Mouse (Mus musculus) embryonic fibroblast, embryonic 13.5 days (primary cell): ENCODE results near the gene Aurkaip1. TPM values are rescaled to one million over a fixed set of nuclear protein-coding genes. Genes with fewer than 3 reads are reported as not detected.
A peak's percentile ranks its signal among the peaks of the same experiment; 100 is the strongest.

Source experiments
- H3K27ac ChIP-seq: 2 replicates; pipeline ENCODE4 v1.5.1; 2012; ENCODE audit warnings: low read length, control low read depth, inconsistent platforms; ENCODE audit not compliant: insufficient read depth
- H3K4me1 ChIP-seq: 2 replicates; pipeline ENCODE4 v1.6.1; 2011; ENCODE audit warnings: low read length; ENCODE audit not compliant: control insufficient read depth, insufficient read depth
- H3K4me3 ChIP-seq: 2 replicates; pipeline ENCODE4 v1.5.1; 2011; ENCODE audit warnings: mild to moderate bottlenecking, control low read depth, low read length; ENCODE audit not compliant: insufficient read depth
- CTCF ChIP-seq: IDR thresholded peaks from 2 replicates; pipeline ENCODE4 v1.5.1; 2011; ENCODE audit warnings: mild to moderate bottlenecking, control low read depth, low read length, moderate library complexity, borderline replicate concordance; ENCODE audit not compliant: insufficient read depth
- POLR2A ChIP-seq: IDR thresholded peaks from 2 replicates; pipeline ENCODE4 v1.6.1; 2011; ENCODE audit warnings: low read depth, mild to moderate bottlenecking, control low read depth, low read length, moderate library complexity
- polyA plus RNA-seq: library from polyadenylated mRNA; stranded (reverse); fragments of >200 nt; gene quantifications from 2 replicates; pipeline ENCODE4 v1.2.4, GENCODE M21; 2011; ENCODE audit warnings: low read depth; ENCODE audit not compliant: missing spikeins, insufficient read length

Gene Aurkaip1
- polyA plus RNA-seq, 1 experiment: 73.1 TPM

DNA sequence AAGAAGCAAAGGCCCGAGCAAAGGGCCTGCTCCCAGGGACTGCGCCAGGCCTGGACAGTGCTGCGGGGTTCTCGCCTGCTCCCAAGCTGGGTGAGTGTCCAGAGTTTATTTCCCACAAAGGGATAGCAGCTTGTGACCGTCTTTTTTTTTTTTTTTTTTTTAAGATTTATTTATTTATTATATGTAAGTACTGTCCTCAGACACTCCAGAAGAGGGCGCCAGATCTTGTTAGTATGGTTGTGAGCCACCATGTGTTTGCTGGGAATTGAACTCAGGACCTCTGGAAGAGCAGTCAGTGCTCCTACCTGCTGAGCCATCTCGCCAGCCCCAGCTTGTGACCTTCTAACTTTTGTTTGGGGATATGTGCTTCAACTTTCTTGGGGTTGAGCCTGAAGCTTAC, 10.0 kb upstream of the Aurkaip1 start:
- TF ChIP-seq CTCF (no peak), POLR2A (no peak)
- Histone ChIP-seq H3K27ac (no peak overlapping the region), H3K4me3 (no peak overlapping the region)

DNA sequence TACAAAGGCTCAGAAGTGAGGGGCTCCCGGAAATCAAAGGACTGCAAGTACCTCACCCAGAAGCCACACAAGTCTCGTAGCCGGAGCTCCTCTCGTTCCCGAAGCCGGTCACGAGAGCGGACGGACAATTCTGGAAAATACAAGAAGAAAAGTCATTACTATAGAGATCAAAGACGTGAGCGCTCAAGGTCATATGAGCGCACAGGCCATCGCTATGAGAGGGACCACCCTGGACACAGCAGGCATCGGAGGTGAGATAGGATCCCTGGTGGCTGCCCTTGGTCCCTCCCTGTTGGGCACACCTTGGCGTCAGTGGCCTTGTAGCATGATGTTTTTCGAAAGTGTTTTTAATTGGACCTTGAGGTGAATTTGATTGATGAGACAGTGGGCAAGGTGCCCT, 7.6 kb upstream of the Aurkaip1 start:
- no peak overlapping the region for H3K4me3 ChIP-seq
- no peaks in the 10 kb centered on the region for H3K4me1 ChIP-seq
- TF ChIP-seq POLR2A: no peak
- no peak for TF ChIP-seq CTCF
- no peak overlapping the region for H3K27ac ChIP-seq

More for the DNA sequence above, 10.0 kb upstream of the Aurkaip1 start:
- no peaks in the 10 kb centered on the region for H3K4me1 ChIP-seq

DNA sequence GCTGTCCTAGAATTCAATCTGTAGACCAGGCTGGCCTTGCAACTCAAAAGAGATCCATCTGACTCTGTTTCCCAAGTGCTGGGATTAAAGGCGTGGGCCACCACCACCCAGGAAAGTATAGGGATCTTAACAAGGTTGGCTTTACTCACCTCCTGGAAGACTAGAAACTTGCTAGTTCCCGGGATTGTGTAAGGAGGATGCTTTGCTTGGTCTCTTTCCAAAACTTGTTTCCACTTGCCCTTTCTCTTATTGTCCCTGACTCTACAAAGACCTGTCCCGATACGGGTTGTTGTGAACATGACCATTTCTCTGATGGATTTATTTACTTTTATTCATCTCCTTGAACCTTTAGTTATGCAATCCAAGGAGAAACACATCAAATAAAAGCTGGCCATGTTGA, 1.2 kb upstream of the Aurkaip1 start:
- no peak overlapping the region for H3K27ac ChIP-seq
- peaks cover 10% of the 10 kb centered on the region for H3K4me1 ChIP-seq
- TF ChIP-seq CTCF (no peak), POLR2A (no peak)
- no peak overlapping the region for H3K4me3 ChIP-seq

DNA sequence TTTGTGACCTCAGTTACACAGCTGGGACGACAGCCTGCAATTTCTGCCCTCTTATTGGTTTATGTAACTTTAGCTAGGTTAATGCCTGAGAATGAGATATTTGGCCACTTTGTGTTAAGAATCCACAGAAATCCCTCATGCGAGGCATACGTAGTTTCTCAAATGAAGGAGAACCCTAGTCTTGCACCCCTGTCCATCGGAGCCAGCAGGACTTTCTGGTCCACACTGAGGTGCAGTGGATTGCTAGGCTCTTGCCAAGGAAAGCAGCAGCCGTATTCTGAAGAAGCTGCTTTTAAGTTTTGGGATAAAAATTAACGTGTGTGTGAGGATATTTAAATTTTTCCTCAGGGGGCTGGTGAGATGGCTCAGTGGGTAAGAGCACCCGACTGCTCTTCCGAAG, 476 bp upstream of the Aurkaip1 start:
- H3K4me1 ChIP-seq: peaks cover 10% of the 10 kb centered on the region
- H3K27ac ChIP-seq: no peak overlapping the region
- no peak overlapping the region for H3K4me3 ChIP-seq
- TF ChIP-seq CTCF: no peak
- TF ChIP-seq POLR2A: no peak

DNA sequence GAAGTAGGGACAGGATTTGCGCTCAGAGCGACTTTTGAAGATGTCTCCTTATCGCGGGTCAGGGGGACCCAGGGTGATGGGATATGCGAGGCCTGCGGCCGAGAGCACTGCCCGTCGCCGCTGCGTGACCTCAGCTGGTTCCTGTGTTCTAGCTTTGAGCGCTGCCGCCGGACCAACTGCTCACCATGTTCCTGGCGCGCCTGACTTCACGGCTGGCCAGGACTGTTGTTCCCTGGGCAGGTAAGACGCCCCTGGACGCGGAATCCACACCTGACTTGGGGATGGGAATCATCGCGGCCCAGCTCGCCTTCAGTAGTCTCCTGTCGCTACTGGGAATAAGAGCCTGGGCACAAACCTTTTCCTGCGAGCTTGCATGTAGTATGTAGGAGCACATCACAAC, 759 bp downstream of the Aurkaip1 start:
- TF ChIP-seq CTCF (no peak), POLR2A (no peak)
- peak overlapping the region; percentile 76 for H3K4me3 ChIP-seq

DNA sequence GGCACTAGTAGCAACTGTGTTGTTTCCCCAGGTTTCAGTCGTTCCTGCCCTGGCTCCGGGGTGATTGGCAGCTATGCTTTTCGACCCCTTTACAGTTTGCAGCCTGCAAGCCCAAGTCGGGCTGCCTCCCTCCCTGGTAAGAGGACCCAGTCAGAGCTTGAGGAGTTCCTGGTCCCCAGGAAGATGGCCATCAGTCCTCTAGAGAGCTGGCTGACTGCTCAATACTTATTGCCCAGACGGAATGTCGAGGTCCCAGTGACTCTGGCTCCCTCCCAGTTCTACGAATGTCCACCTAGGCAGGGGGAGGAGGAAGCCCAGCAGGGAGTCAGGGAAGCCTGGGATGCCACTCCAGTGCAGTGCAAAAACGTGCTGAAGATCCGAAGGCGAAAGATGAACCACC, 1.2 kb downstream of the Aurkaip1 start:
- H3K4me3 ChIP-seq: peak overlapping the region; percentile 76
- no peak for TF ChIP-seq POLR2A
- no peak for TF ChIP-seq CTCF
- H3K27ac ChIP-seq: peak overlapping the region; percentile 64; the same call in 1 of the 2 replicates
- H3K4me1 ChIP-seq: peaks cover 10% of the 10 kb centered on the region

More for the DNA sequence above, 759 bp downstream of the Aurkaip1 start:
- Histone ChIP-seq H3K27ac (peak overlapping the region; percentile 64), H3K4me1 (peaks cover 10% of the 10 kb centered on the region)

DNA sequence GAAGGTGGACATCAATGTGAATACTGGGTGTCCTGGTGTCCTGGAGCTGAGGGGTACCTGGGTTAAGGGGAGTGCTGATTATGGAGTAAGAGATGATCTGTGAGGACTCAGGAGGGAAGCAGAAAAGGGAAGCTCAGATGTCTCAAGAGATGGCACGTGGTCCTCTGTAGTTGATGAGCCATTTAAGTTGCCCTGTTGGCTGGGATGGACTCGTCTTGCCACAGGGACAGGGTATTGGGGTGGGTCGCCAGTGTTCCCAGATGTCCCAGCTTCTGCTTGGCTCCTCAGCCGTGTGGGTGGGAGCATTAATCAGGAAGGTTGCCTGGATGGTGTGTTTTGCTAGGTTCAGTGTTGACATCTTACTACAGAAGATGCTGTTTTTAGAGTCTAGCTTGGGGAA, 2.2 kb downstream of the Aurkaip1 start:
- Histone ChIP-seq H3K27ac (peak overlapping the region; percentile 30; the same call in 1 of the 2 replicates), H3K4me3 (no peak overlapping the region), H3K4me1 (peaks cover 10% of the 10 kb centered on the region)
- TF ChIP-seq POLR2A (peak; percentile 5; the same call in 1 of the 2 replicates), CTCF (no peak)

DNA sequence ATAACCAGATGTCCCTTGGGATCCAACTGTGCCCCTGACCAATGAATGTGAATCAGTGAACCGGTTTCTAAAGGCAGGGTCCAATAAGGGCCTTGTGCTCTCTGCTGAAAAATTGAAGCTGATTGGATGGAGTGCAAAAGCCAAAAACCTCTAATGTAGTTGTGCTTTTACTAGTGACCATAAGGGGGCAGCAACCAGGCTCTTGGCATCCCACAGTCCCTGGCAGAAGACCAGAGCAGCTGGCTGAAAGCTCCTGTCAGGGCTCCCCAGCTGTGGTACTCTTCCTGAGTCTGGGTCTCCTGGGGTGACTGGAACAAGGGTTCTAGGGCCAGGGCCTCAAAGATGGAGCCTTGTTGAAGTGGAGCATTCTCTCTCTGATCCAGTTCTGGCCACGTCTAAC, 2.8 kb downstream of the Aurkaip1 start:
- TF ChIP-seq POLR2A (peak; percentile 8; the same call in 1 of the 2 replicates), CTCF (0 out of 2 replicates have a peak, but pooled peaks have one; percentile 18)
- peak overlapping the region; percentile 76 for H3K27ac ChIP-seq
- H3K4me1 ChIP-seq: peaks cover 11% of the 10 kb centered on the region
- H3K4me3 ChIP-seq: no peak overlapping the region

DNA sequence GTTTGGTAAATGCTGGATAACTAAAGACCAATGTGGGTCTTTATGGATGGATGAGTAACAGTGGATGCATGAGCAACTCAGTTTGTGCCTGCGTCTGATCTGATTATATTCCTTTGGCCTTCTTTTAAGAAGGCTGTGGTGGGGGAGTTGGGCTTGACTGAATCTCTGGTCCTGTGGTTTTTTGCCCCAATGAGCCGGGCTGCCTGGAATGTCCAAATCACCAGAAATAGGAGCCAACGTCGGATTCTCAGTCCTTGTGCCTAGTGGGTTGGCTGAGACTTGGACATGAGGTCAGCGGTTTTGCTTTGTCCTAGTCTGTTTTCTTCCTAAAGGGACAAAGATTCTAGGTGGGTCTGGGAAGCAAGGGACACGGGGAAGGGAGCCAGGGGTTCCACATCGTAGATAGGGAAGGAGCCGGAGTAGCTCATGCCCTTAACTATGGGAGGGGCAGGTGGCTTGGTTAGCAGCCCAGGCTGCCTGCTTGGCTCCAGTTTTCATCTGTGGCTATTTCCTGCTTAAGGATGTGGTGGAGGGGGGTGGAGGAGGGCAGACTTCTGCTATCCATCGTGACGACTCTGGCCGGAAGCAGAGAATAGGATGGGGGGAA, 6.4 kb downstream of the Aurkaip1 start:
- H3K27ac ChIP-seq: peak overlapping the region; percentile 100
- no peak overlapping the region for H3K4me3 ChIP-seq
- peaks cover 13% of the 10 kb centered on the region for H3K4me1 ChIP-seq
- TF ChIP-seq POLR2A: no peak; the same call in 1 of the 2 replicates
- TF ChIP-seq CTCF: no peak
